Mouse (Mus musculus): ENCODE measurements at regions not wholly inside any gene's neighbourhood (a gene's known extent, or its start where the extent isn't known, plus 50 kb on each side); places are given as distances from the start of the nearest gene placed in this dataset.

- DNase-seq (ENCODE audit: low spot score): no peak
These were observed 778.7 kb downstream of the Cntnap5b start for GRCm38 (mm10) chr1:100551293-100551692.

- DNase-seq (ENCODE audit: low spot score): peak; percentile 40
These were observed 784.4 kb downstream of the Cntnap5b start for GRCm38 (mm10) chr1:100556937-100557336.
